Mouse (Mus musculus): Measurements from ENCODE around the gene Chrnb2. TPM values are rescaled to one million over a fixed set of nuclear protein-coding genes. Genes with fewer than 3 reads are reported as not detected.

Gene Chrnb2
- polyA plus RNA-seq, 1 experiment = 0.93 TPM

- Histone ChIP-seq H3K36me3 (ENCODE audit: control insufficient read depth, insufficient read depth, low read length) (no peaks in the 10 kb centered on the region), H3K4me3 (ENCODE audit: low read depth, low read length) (peak overlapping the region; percentile 79), H3K27me3 (ENCODE audit: control insufficient read depth, insufficient read depth, low read length) (no peaks in the 10 kb centered on the region), H3K27ac (ENCODE audit: insufficient read depth, low read depth, low read length) (no peak overlapping the region), H3K4me1 (ENCODE audit: control insufficient read depth, insufficient read depth, insufficient read length, low read length) (peaks cover 4% of the 10 kb centered on the region; the same call in 1 of the 2 replicates)
- TF ChIP-seq POLR2A (IDR thresholded peaks at IDR 0.05; ENCODE audit: low read depth, low read length) (no peak), CTCF (IDR thresholded peaks at IDR 0.05; ENCODE audit: extremely low read depth, insufficient read length, insufficient replicate concordance, low read depth, low read length) (no peak)
- WGBS = 3% methylated on average over 59 of the region's 59 CpGs
Observed at GRCm38 (mm10) chr3:89715207-89715966, 49.0 kb downstream of the Chrnb2 start.

- Histone ChIP-seq H3K4me3 (ENCODE audit: low read depth, low read length) (peak within 1 kb of the TSS; percentile 79), H3K27me3 (ENCODE audit: control insufficient read depth, insufficient read depth, low read length) (no peaks in the 10 kb centered on the region), H3K27ac (ENCODE audit: insufficient read depth, low read depth, low read length) (no peak within 1 kb of the TSS), H3K36me3 (ENCODE audit: control insufficient read depth, insufficient read depth, low read length) (no peaks in the 10 kb centered on the region), H3K4me1 (ENCODE audit: control insufficient read depth, insufficient read depth, insufficient read length, low read length) (peaks cover 4% of the 10 kb centered on the region; the same call in 1 of the 2 replicates)
- WGBS = 5% methylated on average over 28 of the region's 28 CpGs
- TF ChIP-seq POLR2A (IDR thresholded peaks at IDR 0.05; ENCODE audit: low read depth, low read length) (no peak), CTCF (IDR thresholded peaks at IDR 0.05; ENCODE audit: extremely low read depth, insufficient read length, insufficient replicate concordance, low read depth, low read length) (peak; percentile 46; the same call in 1 of the 2 replicates)
Observed at GRCm38 (mm10) chr3:89714359-89715206, 49.8 kb downstream of the Chrnb2 start, which contains the start of gene Adar. Adar (plus strand) TSS chr3:89715022.

- Histone ChIP-seq H3K4me3 (ENCODE audit: low read depth, low read length) (no peak overlapping the region), H3K4me1 (ENCODE audit: control insufficient read depth, insufficient read depth, insufficient read length, low read length) (no peaks in the 10 kb centered on the region), H3K27ac (ENCODE audit: insufficient read depth, low read depth, low read length) (no peak overlapping the region), H3K36me3 (ENCODE audit: control insufficient read depth, insufficient read depth, low read length) (no peaks in the 10 kb centered on the region), H3K27me3 (ENCODE audit: control insufficient read depth, insufficient read depth, low read length) (no peaks in the 10 kb centered on the region)
- no peak for TF ChIP-seq POLR2A (IDR thresholded peaks at IDR 0.05; ENCODE audit: low read depth, low read length)
- no peak for TF ChIP-seq CTCF (IDR thresholded peaks at IDR 0.05; ENCODE audit: extremely low read depth, insufficient read length, insufficient replicate concordance, low read depth, low read length)
- 74% methylated on average over 6 of the region's 6 CpGs for WGBS
Observed at GRCm38 (mm10) chr3:89704064-89704463, 60.4 kb downstream of the Chrnb2 start.

- TF ChIP-seq POLR2A (IDR thresholded peaks at IDR 0.05; ENCODE audit: low read depth, low read length) (no peak), CTCF (IDR thresholded peaks at IDR 0.05; ENCODE audit: extremely low read depth, insufficient read length, insufficient replicate concordance, low read depth, low read length) (no peak)
- WGBS = 38% methylated on average over 3 of the region's 3 CpGs
- H3K27ac ChIP-seq (ENCODE audit: insufficient read depth, low read depth, low read length) = no peak overlapping the region
Observed at GRCm38 (mm10) chr3:89703596-89703995, 60.8 kb downstream of the Chrnb2 start.

DNA sequence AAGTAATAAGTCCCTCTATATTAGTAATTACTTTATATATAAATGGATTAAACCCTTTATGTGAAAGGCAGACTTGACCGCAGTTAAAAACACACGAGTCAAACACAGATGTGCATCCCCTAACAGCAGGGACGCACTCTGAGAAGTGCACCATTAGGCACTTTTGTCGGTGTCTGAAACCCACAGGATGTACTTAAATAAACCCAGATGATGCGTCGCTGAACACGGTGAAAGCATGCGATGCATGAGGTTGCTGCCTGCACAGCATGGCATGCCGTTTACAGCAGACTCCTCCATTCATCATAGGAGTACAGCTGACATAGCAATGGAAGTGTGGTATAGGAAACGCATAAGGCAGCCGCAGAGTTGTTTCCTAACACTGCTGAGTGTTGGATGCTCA, 64.0 kb downstream of the Chrnb2 start:
- H3K4me1 ChIP-seq (ENCODE audit: control insufficient read depth, insufficient read depth, insufficient read length, low read length) = no peaks in the 10 kb centered on the region
- H3K27ac ChIP-seq (ENCODE audit: insufficient read depth, low read depth, low read length) = no peak overlapping the region
- no peaks in the 10 kb centered on the region for H3K36me3 ChIP-seq (ENCODE audit: control insufficient read depth, insufficient read depth, low read length)
- no peak for TF ChIP-seq CTCF (IDR thresholded peaks at IDR 0.05; ENCODE audit: extremely low read depth, insufficient read length, insufficient replicate concordance, low read depth, low read length)
- TF ChIP-seq POLR2A (IDR thresholded peaks at IDR 0.05; ENCODE audit: low read depth, low read length) = no peak
- H3K27me3 ChIP-seq (ENCODE audit: control insufficient read depth, insufficient read depth, low read length) = no peaks in the 10 kb centered on the region
- no peak overlapping the region for H3K4me3 ChIP-seq (ENCODE audit: low read depth, low read length)
- 79% methylated on average over 11 of the region's 11 CpGs for WGBS

More at GRCm38 (mm10) chr3:89703596-89703995, 60.8 kb downstream of the Chrnb2 start:
- no peaks in the 10 kb centered on the region for H3K27me3 ChIP-seq (ENCODE audit: control insufficient read depth, insufficient read depth, low read length)
- no peak overlapping the region for H3K4me3 ChIP-seq (ENCODE audit: low read depth, low read length)
- no peaks in the 10 kb centered on the region for H3K4me1 ChIP-seq (ENCODE audit: control insufficient read depth, insufficient read depth, insufficient read length, low read length)
- H3K36me3 ChIP-seq (ENCODE audit: control insufficient read depth, insufficient read depth, low read length) = no peaks in the 10 kb centered on the region

DNA sequence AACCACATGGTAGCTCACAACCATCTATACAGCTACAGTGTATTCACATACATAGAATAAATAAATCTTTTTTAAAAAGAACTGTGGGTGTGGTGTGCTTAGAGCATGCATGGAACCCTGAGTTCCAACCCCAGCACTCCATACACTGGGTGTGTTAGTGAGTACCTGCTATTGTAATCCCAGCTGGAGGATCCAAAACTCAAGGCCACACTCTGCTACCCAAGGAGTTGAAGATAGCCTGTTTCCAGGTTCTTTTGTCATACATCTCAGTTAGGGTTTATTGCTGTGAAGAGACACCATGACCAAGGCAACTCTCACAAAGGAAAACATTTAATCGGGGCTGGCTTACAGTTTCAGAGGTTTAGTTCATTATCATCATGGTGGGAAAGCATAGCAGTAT, 65.5 kb downstream of the Chrnb2 start:
- H3K4me1 ChIP-seq (ENCODE audit: control insufficient read depth, insufficient read depth, insufficient read length, low read length) = no peaks in the 10 kb centered on the region
- TF ChIP-seq CTCF (IDR thresholded peaks at IDR 0.05; ENCODE audit: extremely low read depth, insufficient read length, insufficient replicate concordance, low read depth, low read length) (no peak), POLR2A (IDR thresholded peaks at IDR 0.05; ENCODE audit: low read depth, low read length) (no peak)
- no peaks in the 10 kb centered on the region for H3K27me3 ChIP-seq (ENCODE audit: control insufficient read depth, insufficient read depth, low read length)
- WGBS = 83% methylated on average over 1 of the region's 1 CpGs
- H3K27ac ChIP-seq (ENCODE audit: insufficient read depth, low read depth, low read length) = no peak overlapping the region
- no peaks in the 10 kb centered on the region for H3K36me3 ChIP-seq (ENCODE audit: control insufficient read depth, insufficient read depth, low read length)
- H3K4me3 ChIP-seq (ENCODE audit: low read depth, low read length) = no peak overlapping the region

Other genes starting within 250 kb of the Chrnb2 start
- gene Kcnn3, start 244.5 kb downstream of the Chrnb2 start, polyA plus RNA-seq (2012; rRNA removed) = 3.3 and 4.6 TPM in 2 replicates
- gene Adar, start 49.6 kb downstream of the Chrnb2 start, polyA plus RNA-seq (2012; rRNA removed) = 13.8 and 26.3 TPM in 2 replicates
- gene Ube2q1, start 9.0 kb upstream of the Chrnb2 start, polyA plus RNA-seq (2012; rRNA removed) = 11.7 and 26.2 TPM in 2 replicates
- 0.56 and 0.79 TPM in 2 replicates for gene She, start 66.7 kb upstream of the Chrnb2 start, polyA plus RNA-seq (2012; rRNA removed)
- 3.0 and 3.7 TPM in 2 replicates for gene Il6ra, start 148.6 kb upstream of the Chrnb2 start, polyA plus RNA-seq (2012; rRNA removed)
- gene Atp8b2, start 198.9 kb upstream of the Chrnb2 start, polyA plus RNA-seq (2012; rRNA removed) = 8.3 and 13.5 TPM in 2 replicates
- 11.6 and 22.1 TPM in 2 replicates for gene Hax1, start 234.1 kb upstream of the Chrnb2 start, polyA plus RNA-seq (2012; rRNA removed)

Measured in small intestine, adult 2 months (tissue).